In the genomic region with DNA sequence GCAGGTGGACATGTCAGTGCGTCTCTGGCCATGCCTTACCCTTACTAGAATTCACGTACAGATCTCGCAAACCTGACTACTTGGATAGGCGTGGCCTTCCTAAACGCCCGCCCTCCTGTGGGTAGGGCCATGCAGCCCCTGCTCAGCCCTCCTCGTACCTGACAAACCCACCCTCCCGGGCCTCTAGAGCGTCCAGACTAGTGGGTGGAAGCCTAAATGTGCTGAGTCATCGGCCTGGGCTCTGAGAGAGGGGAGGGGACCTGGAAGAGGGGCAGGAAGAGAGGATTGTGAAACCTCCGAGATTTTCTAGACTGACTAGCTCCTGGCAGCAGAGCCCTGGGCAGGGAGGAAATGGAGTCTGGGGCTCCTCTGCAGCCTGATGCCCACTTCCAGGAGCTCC, we compare ENCODE assay signal across 8 mouse cellular contexts. TPM values are rescaled to one million over a fixed set of nuclear protein-coding genes. Genes with fewer than 3 reads are reported as not detected.
DNase-seq lines count a peak whose midpoint lies in the region; ATAC-seq and TF ChIP-seq lines count a peak whose summit lies in the region.

No protein-coding gene starts in this region.

- peaks cover 3% of the 10 kb centered on the region for H3K36me3 ChIP-seq in forebrain, postnatal 0 days (ENCODE audit: insufficient read depth)
- H3K36me3 ChIP-seq in hindbrain, embryonic 16.5 days (ENCODE audit: control insufficient read depth, insufficient read depth, low read length): peaks cover 4% of the 10 kb centered on the region; the same call in 1 of the 2 replicates
- H3K36me3 ChIP-seq in liver, embryonic 12.5 days: peaks cover 36% of the 10 kb centered on the region
- peaks cover 4% of the 10 kb centered on the region for H3K36me3 ChIP-seq in myocyte (ENCODE audit: control insufficient read depth, insufficient read depth)

- H3K79me2 ChIP-seq in myocyte (ENCODE audit: control insufficient read depth, insufficient read depth): peaks cover 13% of the 10 kb centered on the region

- WGBS in forebrain, postnatal 0 days: 28% methylated on average over 11 of the region's 11 CpGs
- WGBS in hindbrain, embryonic 16.5 days: 20% methylated on average over 11 of the region's 11 CpGs
- 6% methylated on average over 11 of the region's 11 CpGs for WGBS in liver, embryonic 12.5 days (ENCODE audit: insufficient replicate concordance)

- peak overlapping the region; percentile 28; the same call in 1 of the 2 replicates for H3K9ac ChIP-seq in forebrain, postnatal 0 days
- peak overlapping the region; percentile 41; the same call in 1 of the 2 replicates for H3K9ac ChIP-seq in hindbrain, embryonic 16.5 days (ENCODE audit: low read depth, low read length)
- H3K9ac ChIP-seq in liver, embryonic 12.5 days: peak overlapping the region; percentile 58

- no peaks in the 10 kb centered on the region for H3K9me3 ChIP-seq in forebrain, postnatal 0 days (ENCODE audit: low read length)
- H3K9me3 ChIP-seq in hindbrain, embryonic 16.5 days (ENCODE audit: control insufficient read depth, low read length): no peaks in the 10 kb centered on the region
- H3K9me3 ChIP-seq in liver, embryonic 12.5 days (replicated peaks): no peaks in the 10 kb centered on the region

- no peaks in the 10 kb centered on the region for H3K4me1 ChIP-seq in forebrain, postnatal 0 days (ENCODE audit: insufficient read depth)
- peaks cover 12% of the 10 kb centered on the region for H3K4me1 ChIP-seq in hindbrain, embryonic 16.5 days (ENCODE audit: control insufficient read depth, insufficient read depth, low read depth, low read length)
- H3K4me1 ChIP-seq in liver, embryonic 12.5 days: peaks cover 58% of the 10 kb centered on the region

- no peaks in the 10 kb centered on the region for H3K27me3 ChIP-seq in forebrain, postnatal 0 days (ENCODE audit: insufficient read depth, low read length)
- no peaks in the 10 kb centered on the region for H3K27me3 ChIP-seq in hindbrain, embryonic 16.5 days (replicated peaks; ENCODE audit: control insufficient read depth, insufficient read depth, low read length)
- H3K27me3 ChIP-seq in liver, embryonic 12.5 days (replicated peaks): no peaks in the 10 kb centered on the region
- no peaks in the 10 kb centered on the region for H3K27me3 ChIP-seq in myocyte (ENCODE audit: control insufficient read depth, insufficient read depth, insufficient read length)

- no peak for DNase-seq in frontal cortex, postnatal 36 days (ENCODE audit: low spot score in 2 of 2)
- DNase-seq in adrenal gland, postnatal 10 days: peak; percentile 66
- no peak for DNase-seq in forebrain, postnatal 0 days

- no peak for TF ChIP-seq POLR2A in myocyte (IDR thresholded peaks at IDR 0.05; ENCODE audit: insufficient read length, low read depth)

- H3K4me2 ChIP-seq in forebrain, postnatal 0 days (ENCODE audit: low read depth): peak overlapping the region; percentile 59
- peak overlapping the region; percentile 67 for H3K4me2 ChIP-seq in hindbrain, embryonic 16.5 days (ENCODE audit: low read length)
- H3K4me2 ChIP-seq in liver, embryonic 12.5 days: peak overlapping the region; percentile 83
- H3K4me2 ChIP-seq in myocyte (ENCODE audit: low read depth): peak overlapping the region; percentile 73

- H3K4me3 ChIP-seq in forebrain, postnatal 0 days (ENCODE audit: low read depth, low read length): peak overlapping the region; percentile 30
- H3K4me3 ChIP-seq in hindbrain, embryonic 16.5 days (ENCODE audit: low read length): peak overlapping the region; percentile 65
- peak overlapping the region; percentile 74 for H3K4me3 ChIP-seq in liver, embryonic 12.5 days
- H3K4me3 ChIP-seq in myocyte: peak overlapping the region; percentile 62

- H3ac ChIP-seq in myocyte (ENCODE audit: control insufficient read depth, insufficient read length): no peak overlapping the region

- peak; percentile 44 for ATAC-seq in frontal cortex, adult (ENCODE audit: low TSS enrichment)
- peak; percentile 12; the same call in 1 of the 2 replicates for ATAC-seq in forebrain, postnatal 0 days
- ATAC-seq in hindbrain, embryonic 16.5 days: peak; percentile 32; the same call in 1 of the 2 replicates
- ATAC-seq in liver, embryonic 12.5 days: peak; percentile 58
- no peak for ATAC-seq in inflammation-experienced regulatory T-cells, adult 6 months

- no peak overlapping the region for H3K27ac ChIP-seq in forebrain, postnatal 0 days (ENCODE audit: low read depth, low read length)
- H3K27ac ChIP-seq in hindbrain, embryonic 16.5 days (ENCODE audit: low read depth, low read length): no peak overlapping the region
- H3K27ac ChIP-seq in liver, embryonic 12.5 days: peak overlapping the region; percentile 60; the same call in 1 of the 2 replicates

- no peak for TF ChIP-seq CTCF in forebrain, postnatal 0 days (IDR thresholded peaks at IDR 0.05; ENCODE audit: low read depth)

TF ChIP-seq in myocyte, 11 proteins besides CTCF, POLR2A, EP300 and RAD21:
- TF ChIP-seq MAX (IDR thresholded peaks at IDR 0.05; ENCODE audit: low read depth) (no peak), CEBPB (IDR thresholded peaks at IDR 0.05; ENCODE audit: insufficient read depth, poor library complexity, severe bottlenecking) (0 out of 2 replicates have a peak, but pooled peaks have one; percentile 25)
TF ChIP-seq in myocyte: peak in this region for 1.

RNA-seq across cellular contexts. Expression of gene Tfe3, which starts 3.4 kb away (rescaled TPM):
- 10 to 100 TPM; 35.7 to 39.3 TPM for total RNA-seq in adrenal gland, postnatal 10 days (2021)
- total RNA-seq in forebrain, postnatal 0 days (2014; rRNA removed): 12.8 and 20.4 TPM in 2 replicates
- 17.3 and 20.1 TPM in 2 replicates for polyA plus RNA-seq in forebrain, postnatal 0 days (2015; fragmentation: Nextera tagmentation; extraction: Ambion mirVana)
- 20.4 and 25.3 TPM in 2 replicates for polyA plus RNA-seq in hindbrain, embryonic 16.5 days (2015; fragmentation: Nextera tagmentation; extraction: Ambion mirVana)
- polyA plus RNA-seq in liver, embryonic 12.5 days (2016; fragmentation: Nextera tagmentation; extraction: Ambion mirVana): 14.1 and 15.1 TPM in 2 replicates
- 31.9 TPM for polyA plus RNA-seq in myocyte (2012; fragmentation: generic; extraction: Trizol)
- polyA plus RNA-seq in inflammation-experienced regulatory T-cells, adult 6 months (2017; shearing (Covaris generic)): 10 to 100 TPM; 12.6 to 15.0 (median 12.9) TPM

RNA-seq across cellular contexts. Expression of gene Ccdc120, which starts 15.1 kb away (rescaled TPM):
- total RNA-seq in adrenal gland, postnatal 10 days (2021): 1 to 10 TPM; 5.2 to 6.9 TPM
- total RNA-seq in forebrain, postnatal 0 days (2014; rRNA removed): 149 and 202 TPM in 2 replicates
- 59.3 and 66.3 TPM in 2 replicates for polyA plus RNA-seq in forebrain, postnatal 0 days (2015; fragmentation: Nextera tagmentation; extraction: Ambion mirVana)
- 52.8 and 55.8 TPM in 2 replicates for polyA plus RNA-seq in hindbrain, embryonic 16.5 days (2015; fragmentation: Nextera tagmentation; extraction: Ambion mirVana)
- 2.6 and 3.2 TPM in 2 replicates for polyA plus RNA-seq in liver, embryonic 12.5 days (2016; fragmentation: Nextera tagmentation; extraction: Ambion mirVana)
- 2.4 TPM for polyA plus RNA-seq in myocyte (2012; fragmentation: generic; extraction: Trizol)
- under 1 TPM in 1 of 3 experiments, not detected in 2; 0.59 TPM for polyA plus RNA-seq in inflammation-experienced regulatory T-cells, adult 6 months (2017; shearing (Covaris generic))

RNA-seq across cellular contexts. Expression of gene Gripap1, which starts 23.8 kb away (rescaled TPM):
- 10 to 100 TPM; 34.2 to 48.2 TPM for total RNA-seq in adrenal gland, postnatal 10 days (2021)
- total RNA-seq in forebrain, postnatal 0 days (2014; rRNA removed): 40.7 and 41.5 TPM in 2 replicates
- 46.0 and 62.4 TPM in 2 replicates for polyA plus RNA-seq in forebrain, postnatal 0 days (2015; fragmentation: Nextera tagmentation; extraction: Ambion mirVana)
- 61.5 and 71.9 TPM in 2 replicates for polyA plus RNA-seq in hindbrain, embryonic 16.5 days (2015; fragmentation: Nextera tagmentation; extraction: Ambion mirVana)
- 36.8 and 39.1 TPM in 2 replicates for polyA plus RNA-seq in liver, embryonic 12.5 days (2016; fragmentation: Nextera tagmentation; extraction: Ambion mirVana)
- polyA plus RNA-seq in myocyte (2012; fragmentation: generic; extraction: Trizol): 19.8 TPM
- polyA plus RNA-seq in inflammation-experienced regulatory T-cells, adult 6 months (2017; shearing (Covaris generic)): 10 to 100 TPM; 46.3 to 91.0 (median 68.7) TPM

RNA-seq across cellular contexts. Expression of gene Praf2, which starts 37.5 kb away (rescaled TPM):
- total RNA-seq in adrenal gland, postnatal 10 days (2021): 10 to 100 TPM; 12.3 to 13.9 TPM
- 87.2 and 89.6 TPM in 2 replicates for total RNA-seq in forebrain, postnatal 0 days (2014; rRNA removed)
- 139 TPM in 2 replicates for polyA plus RNA-seq in forebrain, postnatal 0 days (2015; fragmentation: Nextera tagmentation; extraction: Ambion mirVana)
- 143 and 144 TPM in 2 replicates for polyA plus RNA-seq in hindbrain, embryonic 16.5 days (2015; fragmentation: Nextera tagmentation; extraction: Ambion mirVana)
- 13.0 and 13.4 TPM in 2 replicates for polyA plus RNA-seq in liver, embryonic 12.5 days (2016; fragmentation: Nextera tagmentation; extraction: Ambion mirVana)
- polyA plus RNA-seq in myocyte (2012; fragmentation: generic; extraction: Trizol): 64.4 TPM
- 10 to 100 TPM; 33.2 to 42.0 (median 41.3) TPM for polyA plus RNA-seq in inflammation-experienced regulatory T-cells, adult 6 months (2017; shearing (Covaris generic))

RNA-seq across cellular contexts. Expression of gene Gm45208, which starts 43.7 kb away (rescaled TPM):
- total RNA-seq in adrenal gland, postnatal 10 days (2021): not detected
- 0.76 and 1.2 TPM in 2 replicates for total RNA-seq in forebrain, postnatal 0 days (2014; rRNA removed)
- polyA plus RNA-seq in forebrain, postnatal 0 days (2015; fragmentation: Nextera tagmentation; extraction: Ambion mirVana): 0.91 TPM in 1 of 2 replicates, not detected in the other
- polyA plus RNA-seq in hindbrain, embryonic 16.5 days (2015; fragmentation: Nextera tagmentation; extraction: Ambion mirVana): not detected in 2 replicates
- polyA plus RNA-seq in liver, embryonic 12.5 days (2016; fragmentation: Nextera tagmentation; extraction: Ambion mirVana): not detected in 2 replicates
- 0.64 TPM for polyA plus RNA-seq in myocyte (2012; fragmentation: generic; extraction: Trizol)
- not detected for polyA plus RNA-seq in inflammation-experienced regulatory T-cells, adult 6 months (2017; shearing (Covaris generic))

Comparison
In these comparisons a context has a peak if more than half of its experiments do, and no peak if none do; other contexts are left out.
1. RNA of gene Ccdc120, which starts 15.1 kb away (polyA plus RNA-seq): 59.3 to 66.3 TPM in forebrain, postnatal 0 days and 52.8 to 55.8 TPM in hindbrain, embryonic 16.5 days; 2.6 to 3.2 TPM in liver, embryonic 12.5 days, 2.4 TPM in myocyte (single experiment) and 0.59 TPM in inflammation-experienced regulatory T-cells, adult 6 months; every median in the first group is over 10 times any median in the second.
2. Peak in every context shown above with its lines, with median percentiles within 50 percentile points of each other: H3K4me2 ChIP-seq, H3K4me3 ChIP-seq and H3K9ac ChIP-seq.